Mouse (Mus musculus) forebrain, postnatal 0 days (tissue): ENCODE measurements around the gene Mast4. TPM values are rescaled to one million over a fixed set of nuclear protein-coding genes. Genes with fewer than 3 reads are reported as not detected.
A peak's percentile ranks its signal among the peaks of the same experiment; 100 is the strongest.

ENCODE experiments used
- ATAC-seq: fragments of 200-750 bp; cut with Nextera tagmentation; 2 replicates; pipeline ENCODE4 v1.8.0; 2017; ENCODE audit warnings: mild to moderate bottlenecking, moderate library complexity
- DNase-seq: peaks from one replicate; pipeline ENCODE4 v3.0.0-alpha.2; 2015
- H3K27ac ChIP-seq: fragments of 300-500 bp; sonication (generic); 2 replicates; pipeline ENCODE4 v1.5.1; 2014; ENCODE audit warnings: low read depth, mild to moderate bottlenecking, antibody characterized with exemption, low read length, moderate library complexity, mixed read lengths
- H3K27me3 ChIP-seq: fragments of 300-500 bp; sonication (generic); 2 replicates; pipeline ENCODE4 v1.6.1; 2014; ENCODE audit warnings: mild to moderate bottlenecking, low read length, mixed read lengths; ENCODE audit not compliant: insufficient read depth
- H3K36me3 ChIP-seq: fragments of 300-500 bp; sonication (generic); 2 replicates; pipeline ENCODE4 v1.6.1; 2014; ENCODE audit warnings: mild to moderate bottlenecking, moderate library complexity; ENCODE audit not compliant: insufficient read depth
- H3K4me1 ChIP-seq: fragments of 300-500 bp; sonication (generic); 2 replicates; pipeline ENCODE4 v1.6.1; 2014; ENCODE audit warnings: antibody characterized with exemption; ENCODE audit not compliant: insufficient read depth
- H3K4me2 ChIP-seq: fragments of 300-500 bp; sonication (generic); 2 replicates; pipeline ENCODE4 v1.6.1; 2014; ENCODE audit warnings: low read depth, mild to moderate bottlenecking, moderate library complexity
- H3K4me3 ChIP-seq: fragments of 300-500 bp; sonication (generic); 2 replicates; pipeline ENCODE4 v1.5.1; 2014; ENCODE audit warnings: low read depth, low read length, mixed read lengths
- H3K9ac ChIP-seq: fragments of 300-500 bp; sonication (generic); 2 replicates; pipeline ENCODE4 v1.6.1; 2014; ENCODE audit warnings: mild to moderate bottlenecking
- H3K9me3 ChIP-seq: fragments of 300-500 bp; sonication (generic); 2 replicates; pipeline ENCODE4 v1.6.1; 2016; ENCODE audit warnings: low read length
- CTCF ChIP-seq: sonication (generic); IDR thresholded peaks from 2 replicates; pipeline ENCODE4 v1.5.1; 2016; ENCODE audit warnings: antibody characterized with exemption, control low read depth, low read depth
- WGBS: fragments of 180-500 bp; shearing (Covaris S2); extraction: QIAGEN DNeasy Blood & Tissue Kit; methylation state at CpG from one replicate; pipeline ENCODE4 v1.1.7; 2014; 5-methylcytosine and 5-hydroxymethylcytosine counted together
- polyA plus RNA-seq: library from polyadenylated mRNA; unstranded; fragments of >200 nt; fragmentation: Nextera tagmentation; extraction: Ambion mirVana; gene quantifications from 2 replicates; pipeline ENCODE4 v1.2.1, GENCODE M21; 2015
- total RNA-seq: library from RNA; depleted of rRNA; stranded (reverse); fragments of >200 nt; gene quantifications from 2 replicates; pipeline ENCODE4 v1.2.3, GENCODE M21; 2014

Mast4 gene
- total and polyA plus RNA-seq, 2 experiments from 2014 or later, result 17.2 to 40.1 TPM

DNA sequence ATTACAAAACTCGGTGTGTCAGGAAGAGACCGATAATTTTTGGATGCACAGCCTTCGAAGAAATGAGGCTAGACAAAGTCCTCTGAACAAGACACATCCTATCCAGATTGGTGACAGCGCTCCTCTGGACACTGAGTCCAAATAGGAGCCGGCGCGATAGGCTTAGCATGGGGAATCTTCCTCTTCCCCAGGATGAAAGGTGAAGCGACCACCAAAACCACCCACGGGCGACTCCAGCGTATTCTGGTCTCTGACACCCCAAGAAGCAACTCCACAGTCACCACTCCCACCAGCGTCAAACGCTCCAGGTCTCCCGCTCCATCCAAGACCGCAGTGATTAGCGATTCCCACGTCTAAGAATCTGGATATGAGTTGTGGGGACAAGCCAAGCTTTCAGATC lies 1.1 kb downstream of the Mast4 start:
- TF ChIP-seq CTCF, result no peak
- no peak for DNase-seq
- WGBS, result 3% methylated on average over 17 of the region's 17 CpGs

DNA sequence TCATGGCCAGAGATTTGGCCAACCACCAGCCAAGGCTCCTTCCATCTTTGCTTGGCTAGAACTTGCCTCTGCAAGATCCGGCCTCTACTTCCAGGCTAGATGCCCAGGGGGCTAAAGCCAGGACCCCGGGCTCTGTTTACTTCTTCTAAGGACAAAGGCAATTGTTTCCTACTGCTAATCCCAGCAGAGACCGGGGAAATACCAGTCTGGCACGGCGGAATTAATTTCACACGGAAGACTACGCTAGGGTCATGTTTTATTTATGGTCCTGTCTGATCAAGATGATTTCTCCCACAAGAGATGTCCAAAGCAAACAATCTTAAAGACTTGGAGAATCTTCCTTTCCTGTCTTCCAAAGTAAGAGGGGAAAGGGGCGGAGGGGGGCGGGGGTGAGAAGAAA lies 1.6 kb downstream of the Mast4 start:
- no peaks in the 10 kb centered on the region for H3K4me1 ChIP-seq
- no peak overlapping the region for H3K27ac ChIP-seq
- no peaks in the 10 kb centered on the region for H3K9me3 ChIP-seq
- H3K4me3 ChIP-seq, result 0 out of 2 replicates have a peak overlapping the region, but pooled peaks have one; percentile 72
- peaks cover 23% of the 10 kb centered on the region; the same call in 1 of the 2 replicates for H3K27me3 ChIP-seq
- no peak overlapping the region for H3K9ac ChIP-seq
- TF ChIP-seq CTCF, result no peak
- no peak for DNase-seq
- H3K4me2 ChIP-seq, result peak overlapping the region; percentile 95; the same call in 1 of the 2 replicates
- 6% methylated on average over 9 of the region's 9 CpGs for WGBS
- no peaks in the 10 kb centered on the region for H3K36me3 ChIP-seq
- no peak for ATAC-seq

More for the DNA sequence above, 1.1 kb downstream of the Mast4 start:
- no peak overlapping the region for H3K9ac ChIP-seq
- H3K36me3 ChIP-seq, result no peaks in the 10 kb centered on the region
- no peaks in the 10 kb centered on the region for H3K9me3 ChIP-seq
- H3K4me2 ChIP-seq, result peak overlapping the region; percentile 95
- ATAC-seq, result no peak
- H3K27me3 ChIP-seq, result peaks cover 23% of the 10 kb centered on the region; the same call in 1 of the 2 replicates
- H3K4me1 ChIP-seq, result no peaks in the 10 kb centered on the region
- peak overlapping the region; percentile 72 for H3K4me3 ChIP-seq
- no peak overlapping the region for H3K27ac ChIP-seq

DNA sequence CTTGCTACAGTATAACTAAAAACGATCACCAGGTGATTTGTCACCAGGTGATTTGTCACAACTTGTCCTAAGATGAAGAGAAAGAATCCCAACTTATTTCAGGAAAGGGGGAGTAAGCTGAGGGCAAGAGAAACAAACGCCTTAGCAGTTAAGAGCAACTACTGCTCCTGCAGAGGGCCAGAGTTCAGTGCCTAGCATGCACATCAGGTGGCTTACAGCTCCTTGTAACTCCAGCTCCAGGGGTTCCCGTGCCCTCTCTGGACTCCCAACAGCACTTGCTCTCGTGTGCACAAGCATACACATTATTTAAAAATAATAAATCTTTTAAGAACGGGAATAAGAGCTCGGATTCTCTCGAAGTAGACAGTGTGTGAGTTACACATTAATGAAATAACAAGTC lies 3.2 kb downstream of the Mast4 start:
- no peaks in the 10 kb centered on the region for H3K4me1 ChIP-seq
- no peak for TF ChIP-seq CTCF
- H3K4me2 ChIP-seq, result no peak overlapping the region
- H3K36me3 ChIP-seq, result no peaks in the 10 kb centered on the region
- H3K9me3 ChIP-seq, result no peaks in the 10 kb centered on the region
- WGBS, result 68% methylated on average over 7 of the region's 7 CpGs
- no peak overlapping the region for H3K9ac ChIP-seq
- peaks cover 21% of the 10 kb centered on the region; the same call in 1 of the 2 replicates for H3K27me3 ChIP-seq
- ATAC-seq (no peak), DNase-seq (no peak)
- H3K27ac ChIP-seq, result no peak overlapping the region
- H3K4me3 ChIP-seq, result no peak overlapping the region

DNA sequence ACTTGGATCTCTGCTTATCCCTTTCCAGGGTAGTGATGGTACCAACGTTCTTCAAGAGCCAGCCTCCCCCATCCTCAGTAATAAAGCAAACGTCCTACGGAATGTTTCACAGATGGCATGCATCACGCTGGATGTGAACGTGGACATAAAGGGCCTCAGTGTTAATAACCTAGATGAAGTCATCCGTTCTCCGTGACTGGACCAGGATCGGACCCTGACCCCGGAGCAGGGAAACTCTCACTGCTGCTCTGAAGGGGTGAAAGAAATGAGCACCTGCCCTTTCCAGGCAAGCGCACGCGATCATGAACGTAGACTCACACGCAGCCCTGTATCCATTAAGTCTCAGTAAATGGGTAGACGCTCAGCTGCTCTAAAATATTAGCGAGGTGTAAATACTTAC lies 6.0 kb downstream of the Mast4 start:
- ATAC-seq, result no peak
- H3K27ac ChIP-seq, result no peak overlapping the region
- H3K4me1 ChIP-seq, result no peaks in the 10 kb centered on the region

DNA sequence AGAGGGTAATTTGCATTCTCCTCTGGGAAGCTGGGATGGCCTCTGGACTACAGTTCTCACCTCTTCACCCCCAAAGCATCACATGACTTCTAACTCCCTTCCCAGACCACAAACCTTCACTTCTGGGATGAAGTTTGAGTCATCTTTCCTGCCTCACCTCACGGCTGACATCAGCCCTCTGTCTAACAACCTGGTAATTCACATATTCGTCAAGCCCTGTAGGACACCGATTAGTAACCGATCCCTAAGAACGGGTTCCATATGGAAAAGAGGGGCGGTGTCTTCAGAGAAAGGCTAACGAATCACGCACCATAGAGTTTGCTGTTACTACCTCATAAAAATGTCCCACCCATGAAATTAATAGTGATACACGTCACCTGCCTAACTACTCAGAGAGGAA lies 6.5 kb downstream of the Mast4 start:
- Histone ChIP-seq H3K27ac (no peak overlapping the region), H3K27me3 (peaks cover 9% of the 10 kb centered on the region; the same call in 1 of the 2 replicates), H3K4me2 (no peak overlapping the region), H3K9me3 (no peaks in the 10 kb centered on the region), H3K4me1 (no peaks in the 10 kb centered on the region), H3K36me3 (no peaks in the 10 kb centered on the region), H3K9ac (no peak overlapping the region), H3K4me3 (no peak overlapping the region)
- no peak for TF ChIP-seq CTCF
- 85% methylated on average over 9 of the region's 9 CpGs for WGBS
- no peak for DNase-seq
- no peak for ATAC-seq

More for the DNA sequence above, 6.0 kb downstream of the Mast4 start:
- DNase-seq, result no peak
- WGBS, result 89% methylated on average over 16 of the region's 16 CpGs
- H3K4me3 ChIP-seq, result no peak overlapping the region
- no peak overlapping the region for H3K4me2 ChIP-seq
- TF ChIP-seq CTCF, result no peak
- H3K9me3 ChIP-seq, result no peaks in the 10 kb centered on the region
- H3K9ac ChIP-seq, result no peak overlapping the region
- H3K36me3 ChIP-seq, result no peaks in the 10 kb centered on the region
- peaks cover 9% of the 10 kb centered on the region; the same call in 1 of the 2 replicates for H3K27me3 ChIP-seq

DNA sequence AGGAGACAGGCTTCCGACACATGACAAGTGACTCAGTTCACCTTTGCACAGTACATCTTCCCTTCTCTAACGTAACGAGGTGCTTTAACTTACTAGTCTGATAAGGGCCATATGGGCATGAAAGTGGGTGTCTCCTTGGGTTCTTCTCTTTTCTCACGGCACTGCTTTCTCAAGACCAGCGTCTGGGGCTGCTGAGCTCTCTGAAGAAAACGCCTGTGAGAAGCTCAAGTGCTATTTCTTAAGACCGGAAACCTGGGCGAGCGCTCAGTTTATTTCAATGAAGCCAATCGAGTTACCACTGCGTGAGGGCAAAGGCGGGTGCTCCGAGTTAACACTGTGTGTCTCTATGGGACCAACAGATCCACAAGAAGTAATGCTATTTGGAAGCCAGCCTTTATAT lies 8.1 kb downstream of the Mast4 start:
- no peak for TF ChIP-seq CTCF
- no peaks in the 10 kb centered on the region for H3K36me3 ChIP-seq
- WGBS, result 94% methylated on average over 13 of the region's 13 CpGs
- H3K9ac ChIP-seq, result no peak overlapping the region
- H3K4me2 ChIP-seq, result no peak overlapping the region
- ATAC-seq, result no peak
- no peak overlapping the region for H3K27ac ChIP-seq
- no peak overlapping the region for H3K4me3 ChIP-seq
- no peaks in the 10 kb centered on the region for H3K4me1 ChIP-seq
- no peaks in the 10 kb centered on the region for H3K9me3 ChIP-seq
- no peak for DNase-seq
- H3K27me3 ChIP-seq, result no peaks in the 10 kb centered on the region

DNA sequence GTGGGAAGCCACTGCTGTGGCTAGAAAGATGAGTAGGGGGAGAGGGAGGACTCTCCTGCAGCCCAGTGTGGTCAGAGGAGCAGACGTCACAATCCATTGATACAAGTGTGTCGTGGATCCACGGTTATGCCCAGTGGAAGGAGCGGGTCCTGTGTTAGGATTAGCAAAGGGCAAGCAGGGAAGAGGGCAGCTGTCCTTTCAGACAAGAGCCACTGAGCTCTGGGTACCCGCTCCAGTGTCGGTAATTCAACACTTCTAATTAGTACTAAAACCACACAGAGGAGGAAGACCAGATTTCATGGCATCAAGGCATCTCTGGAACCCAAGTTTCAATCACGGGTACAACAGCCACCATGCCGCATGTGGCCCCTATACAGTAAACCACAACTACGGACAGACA lies 14.4 kb downstream of the Mast4 start:
- Histone ChIP-seq H3K27ac (no peak overlapping the region), H3K9me3 (no peaks in the 10 kb centered on the region), H3K4me2 (no peak overlapping the region), H3K27me3 (no peaks in the 10 kb centered on the region), H3K36me3 (no peaks in the 10 kb centered on the region), H3K4me1 (no peaks in the 10 kb centered on the region), H3K9ac (no peak overlapping the region), H3K4me3 (no peak overlapping the region)
- ATAC-seq (no peak), DNase-seq (no peak)
- no peak for TF ChIP-seq CTCF
- 75% methylated on average over 9 of the region's 9 CpGs for WGBS
